Mouse (Mus musculus) heart, embryonic 14.5 days (tissue): ENCODE measurements around the gene Tecta. TPM values are rescaled to one million over a fixed set of nuclear protein-coding genes. Genes with fewer than 3 reads are reported as not detected.

Experiments used
- microRNA-seq: library from miRNA; unstranded; fragments of <30 nt; microRNA quantifications from one replicate; pipeline ENCODE4, GENCODE M21; 2016
- polyA plus RNA-seq: library from polyadenylated mRNA; unstranded; fragments of >200 nt; fragmentation: Nextera tagmentation; extraction: Ambion mirVana; gene quantifications from 2 replicates; pipeline ENCODE4 v1.2.1, GENCODE M21; 2014

Tecta gene
- polyA plus RNA-seq, 1 experiment from 2014 or later, result not detected

Small RNA genes lying within 50 kb of the gene (microRNA-seq; reads per million reads assigned to microRNA genes)
- gene Gm44311, result not detected

Other genes with a start within 250 kb of the Tecta start
- 25.9 and 30.4 TPM in 2 replicates for gene Sc5d, start 135.7 kb downstream of the Tecta start, polyA plus RNA-seq
- 3.6 and 3.8 TPM in 2 replicates for gene Tbcel, start 107.9 kb upstream of the Tecta start, polyA plus RNA-seq